Mouse (Mus musculus): ENCODE data around the gene Atoh1.

DNA sequence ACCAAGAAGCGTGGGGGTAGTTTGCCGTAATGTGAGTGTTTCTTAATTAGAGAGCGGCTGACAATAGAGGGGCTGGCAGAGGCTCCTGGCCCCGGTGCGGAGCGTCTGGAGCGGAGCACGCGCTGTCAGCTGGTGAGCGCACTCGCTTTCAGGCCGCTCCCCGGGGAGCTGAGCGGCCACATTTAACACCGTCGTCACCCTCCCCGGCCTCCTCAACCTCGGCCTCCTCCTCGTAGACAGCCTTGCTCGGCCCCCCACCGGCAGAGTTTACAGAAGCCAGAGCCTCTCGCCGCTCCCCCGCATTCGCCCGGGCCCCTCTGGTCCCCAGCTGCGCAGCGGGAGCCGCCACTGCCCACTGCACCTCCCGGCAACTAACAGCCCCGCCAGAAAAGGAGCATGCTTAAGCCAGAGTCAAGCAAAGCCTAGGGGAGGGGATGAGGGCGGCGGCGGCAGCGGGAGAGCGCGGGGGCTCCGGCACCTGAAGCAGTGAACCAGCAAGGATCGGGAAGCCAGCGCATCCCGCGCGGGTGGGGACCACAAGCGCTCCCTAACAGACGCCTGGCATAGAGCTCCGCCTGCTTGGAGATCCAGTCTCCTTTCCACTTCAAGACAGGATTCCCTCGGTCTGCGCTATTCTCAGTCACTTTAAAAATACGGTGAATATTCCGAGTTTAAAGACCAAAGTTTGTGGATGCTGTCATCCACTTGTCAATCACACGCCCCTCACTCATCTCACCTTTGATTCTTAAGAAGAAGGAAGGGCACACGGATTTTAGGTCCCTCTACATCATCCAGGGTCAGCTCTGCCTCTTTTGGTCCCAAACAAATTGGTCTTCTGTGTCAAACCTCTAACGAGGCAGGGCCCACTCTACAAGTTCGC, 5.8 kb downstream of the Atoh1 start:
- TF ChIP-seq CTCF (IDR thresholded peaks at IDR 0.05; ENCODE audit: control insufficient read depth, insufficient read depth, insufficient read length), result no peak
- TF ChIP-seq MYOG (IDR thresholded peaks at IDR 0.05; ENCODE audit: control insufficient read depth, extremely low read depth, insufficient read length), result no peak
- no peak for TF ChIP-seq CEBPB (IDR thresholded peaks at IDR 0.05; ENCODE audit: low read depth)
- no peak for TF ChIP-seq MAX (IDR thresholded peaks at IDR 0.05)
- TF ChIP-seq USF1 (IDR thresholded peaks at IDR 0.05; ENCODE audit: low read depth), result no peak
- no peak for TF ChIP-seq MYOD1 (IDR thresholded peaks at IDR 0.05; ENCODE audit: control insufficient read depth, insufficient read length, low read depth)
